Mouse (Mus musculus) limb, embryonic 11.5 days (tissue): ENCODE measurements around the gene Myrfl. TPM values are rescaled to one million over a fixed set of nuclear protein-coding genes. Genes with fewer than 3 reads are reported as not detected.

ENCODE experiments used
- ATAC-seq: fragments of 200-750 bp; cut with Nextera tagmentation; 2 replicates; pipeline ENCODE4 v1.8.0; 2017; ENCODE audit warnings: low read depth; ENCODE audit not compliant: insufficient number of reproducible peaks, low FRiP score, low TSS enrichment
- DNase-seq: peaks from one replicate; pipeline ENCODE4 v3.0.0-alpha.2; 2015; ENCODE audit warnings: low spot score
- H3K27ac ChIP-seq: fragments of 300-500 bp; sonication (generic); replicated peaks from 2 replicates; pipeline ENCODE4 v1.5.1; 2014; ENCODE audit warnings: low read depth, mild to moderate bottlenecking, low read length
- H3K27me3 ChIP-seq: fragments of 300-500 bp; sonication (generic); 2 replicates; pipeline ENCODE4 v1.6.1; 2014; ENCODE audit warnings: mild to moderate bottlenecking, low read length, mixed read lengths; ENCODE audit not compliant: control insufficient read depth, insufficient read depth
- H3K36me3 ChIP-seq: fragments of 300-500 bp; sonication (generic); 2 replicates; pipeline ENCODE4 v1.6.1; 2014; ENCODE audit warnings: mild to moderate bottlenecking, low read length, moderate library complexity, mixed read lengths; ENCODE audit not compliant: control insufficient read depth, insufficient read depth
- H3K4me1 ChIP-seq: fragments of 300-500 bp; sonication (generic); 2 replicates; pipeline ENCODE4 v1.6.1; 2014; ENCODE audit warnings: low read length, mixed read lengths; ENCODE audit not compliant: control insufficient read depth, insufficient read depth
- H3K4me2 ChIP-seq: fragments of 300-500 bp; sonication (generic); 2 replicates; pipeline ENCODE4 v1.6.1; 2014; ENCODE audit warnings: low read depth, mild to moderate bottlenecking, moderate library complexity; ENCODE audit not compliant: severe bottlenecking
- H3K4me3 ChIP-seq: fragments of 300-500 bp; sonication (generic); 2 replicates; pipeline ENCODE4 v1.5.1; 2014; ENCODE audit warnings: low read depth, low read length
- H3K9ac ChIP-seq: fragments of 300-500 bp; sonication (generic); 2 replicates; pipeline ENCODE4 v1.6.1; 2014; ENCODE audit warnings: mild to moderate bottlenecking, low read length
- H3K9me3 ChIP-seq: fragments of 300-500 bp; sonication (generic); 2 replicates; pipeline ENCODE4 v1.6.1; 2016; ENCODE audit warnings: low read length; ENCODE audit not compliant: control insufficient read depth
- WGBS: fragments of 180-500 bp; shearing (Covaris S2); extraction: QIAGEN DNeasy Blood & Tissue Kit; methylation state at CpG from one replicate; pipeline ENCODE4 v1.1.7; 2014; 5-methylcytosine and 5-hydroxymethylcytosine counted together
- polyA plus RNA-seq: library from polyadenylated mRNA; unstranded; fragments of >200 nt; fragmentation: Nextera tagmentation; extraction: Ambion mirVana; gene quantifications from 2 replicates; pipeline ENCODE4 v1.2.1, GENCODE M21; 2014

The Myrfl gene
- polyA plus RNA-seq, 1 experiment from 2014 or later = 0.07 TPM

- H3K9me3 ChIP-seq = no peaks in the 10 kb centered on the region
- H3K9ac ChIP-seq = no peak overlapping the region
- no peak for ATAC-seq
- no peak overlapping the region for H3K4me3 ChIP-seq
- H3K4me1 ChIP-seq = no peaks in the 10 kb centered on the region
- no peaks in the 10 kb centered on the region for H3K36me3 ChIP-seq
- DNase-seq = no peak
- no peaks in the 10 kb centered on the region for H3K27me3 ChIP-seq
- WGBS = 90% methylated on average over 8 of the region's 8 CpGs
- H3K4me2 ChIP-seq = no peak overlapping the region
- no peak overlapping the region for H3K27ac ChIP-seq
Measured at GRCm38 (mm10) chr10:116738533-116738932, 158.2 kb downstream of the Myrfl start.

DNA sequence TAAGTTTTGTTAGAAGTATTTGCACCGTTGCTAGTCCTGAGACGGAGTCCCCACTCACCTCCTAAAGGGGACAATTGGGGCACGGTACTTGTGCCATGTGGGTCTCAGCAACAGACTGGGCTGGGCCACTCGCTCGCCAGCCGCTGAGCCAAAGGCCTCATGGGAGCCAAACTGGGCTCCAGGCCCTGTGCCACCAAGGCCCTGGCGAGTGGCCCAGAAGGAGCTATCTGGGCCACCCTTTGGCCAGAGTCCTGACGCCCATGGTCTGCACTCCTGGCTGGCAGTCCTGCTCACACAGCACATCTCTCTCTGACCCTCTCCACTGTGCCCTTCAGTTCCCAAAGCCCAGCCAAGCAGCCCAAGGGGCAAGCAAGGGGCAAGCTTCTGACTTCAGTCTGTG, 161.1 kb downstream of the Myrfl start:
- WGBS = 86% methylated on average over 8 of the region's 8 CpGs
- Histone ChIP-seq H3K9ac (no peak overlapping the region), H3K27me3 (no peaks in the 10 kb centered on the region), H3K4me2 (no peak overlapping the region), H3K27ac (no peak overlapping the region), H3K4me3 (no peak overlapping the region), H3K36me3 (no peaks in the 10 kb centered on the region), H3K9me3 (no peaks in the 10 kb centered on the region), H3K4me1 (no peaks in the 10 kb centered on the region)
- ATAC-seq (no peak), DNase-seq (no peak)

DNA sequence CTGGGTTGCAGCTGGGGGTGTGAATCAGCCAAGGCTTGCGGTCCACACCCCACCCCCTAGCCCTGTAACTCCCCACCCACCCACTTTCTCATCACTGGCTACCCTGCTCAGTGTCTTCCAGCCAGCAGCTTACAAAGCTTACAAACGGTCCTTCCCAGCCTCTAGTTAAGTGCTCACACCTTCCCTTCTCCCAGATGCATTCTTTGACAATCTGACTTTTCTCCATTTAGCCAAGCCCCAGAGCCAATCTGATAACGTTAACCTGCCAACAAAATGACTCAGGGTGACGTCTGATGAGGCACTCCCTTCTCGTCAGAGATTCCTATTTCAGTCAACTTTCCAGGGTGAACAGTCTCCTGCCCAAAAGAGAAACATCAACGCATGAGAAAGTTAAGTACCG, 163.1 kb downstream of the Myrfl start:
- WGBS = 69% methylated on average over 7 of the region's 7 CpGs
- Histone ChIP-seq H3K4me1 (no peaks in the 10 kb centered on the region), H3K4me2 (no peak overlapping the region), H3K36me3 (no peaks in the 10 kb centered on the region), H3K9me3 (no peaks in the 10 kb centered on the region), H3K27ac (no peak overlapping the region), H3K4me3 (no peak overlapping the region), H3K9ac (no peak overlapping the region), H3K27me3 (no peaks in the 10 kb centered on the region)
- DNase-seq = no peak
- ATAC-seq = no peak

GRCm38 (mm10) chr10:116730033-116730652, 166.6 kb downstream of the Myrfl start:
- WGBS = 79% methylated on average over 10 of the region's 10 CpGs
- no peak for ATAC-seq
- Histone ChIP-seq H3K9ac (no peak overlapping the region), H3K27me3 (no peaks in the 10 kb centered on the region), H3K36me3 (no peaks in the 10 kb centered on the region), H3K4me3 (no peak overlapping the region), H3K4me2 (no peak overlapping the region), H3K9me3 (no peaks in the 10 kb centered on the region), H3K27ac (no peak overlapping the region), H3K4me1 (peaks cover 8% of the 10 kb centered on the region; the same call in 1 of the 2 replicates)
- no peak for DNase-seq

DNA sequence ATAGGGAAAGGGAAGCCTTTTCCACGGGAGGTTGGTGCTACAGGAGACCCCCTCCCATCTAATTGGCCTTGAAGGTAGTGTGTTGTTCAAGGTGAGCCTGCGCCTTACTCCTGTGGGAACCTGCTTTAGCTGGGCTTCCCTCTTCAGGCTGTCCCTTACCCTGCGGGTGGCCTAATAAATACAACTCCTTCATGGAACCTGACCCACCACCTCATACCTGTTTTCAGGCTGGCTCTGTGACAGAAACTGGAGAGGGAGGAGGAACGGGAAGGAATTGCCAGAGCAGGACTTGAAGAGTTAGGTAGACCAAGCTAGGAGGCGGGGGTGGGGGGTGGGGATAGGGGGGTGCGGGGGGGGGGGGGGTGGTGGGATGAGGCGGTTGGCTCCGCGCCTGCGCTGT, 167.9 kb downstream of the Myrfl start:
- Histone ChIP-seq H3K36me3 (no peaks in the 10 kb centered on the region), H3K9me3 (no peaks in the 10 kb centered on the region), H3K4me1 (peaks cover 8% of the 10 kb centered on the region; the same call in 1 of the 2 replicates), H3K27ac (no peak overlapping the region), H3K9ac (no peak overlapping the region), H3K27me3 (no peaks in the 10 kb centered on the region), H3K4me3 (no peak overlapping the region), H3K4me2 (no peak overlapping the region)
- ATAC-seq (no peak), DNase-seq (no peak)
- 66% methylated on average over 4 of the region's 10 CpGs for WGBS

DNA sequence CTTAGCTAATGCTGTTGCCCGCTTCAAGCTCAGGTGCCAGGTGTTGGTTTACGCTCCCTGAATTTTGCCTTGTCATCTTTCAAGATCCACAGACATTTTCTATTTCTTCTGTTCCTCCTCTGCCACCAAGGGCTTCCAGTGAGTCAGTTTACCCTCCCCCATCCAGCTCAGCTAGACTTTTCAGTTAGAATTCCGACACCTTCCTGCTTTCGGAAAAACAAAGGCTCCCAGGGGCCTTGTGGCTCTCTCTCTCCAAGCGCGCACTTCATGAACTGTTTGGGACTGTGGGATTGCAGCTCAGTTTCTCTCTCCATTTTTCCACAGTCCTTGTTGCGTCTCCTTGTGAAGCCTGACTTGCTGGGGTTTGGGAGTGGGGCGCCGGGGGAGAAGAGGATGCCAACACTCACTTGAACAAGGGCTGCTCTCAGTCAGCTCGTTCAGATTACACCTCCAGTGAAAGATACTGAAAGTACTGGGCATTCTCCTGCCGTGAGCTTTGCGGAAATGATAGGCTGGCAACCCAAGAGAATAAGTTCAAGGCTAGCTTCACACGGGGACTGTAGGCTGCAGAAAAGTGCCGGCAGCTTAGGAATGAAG, 168.9 kb downstream of the Myrfl start:
- WGBS = 29% methylated on average over 14 of the region's 14 CpGs
- DNase-seq = peak; percentile 42

More for the DNA sequence above, 168.9 kb downstream of the Myrfl start:
- no peaks in the 10 kb centered on the region for H3K27me3 ChIP-seq
- H3K36me3 ChIP-seq = no peaks in the 10 kb centered on the region
- ATAC-seq = no peak
- H3K4me3 ChIP-seq = no peak overlapping the region
- H3K27ac ChIP-seq = no peak overlapping the region
- H3K9me3 ChIP-seq = no peaks in the 10 kb centered on the region
- peak overlapping the region; percentile 3; the same call in 1 of the 2 replicates for H3K4me2 ChIP-seq
- H3K9ac ChIP-seq = peak overlapping the region; percentile 41
- peaks cover 8% of the 10 kb centered on the region; the same call in 1 of the 2 replicates for H3K4me1 ChIP-seq

Other genes starting within 250 kb of the Myrfl start
- gene Rab3ip, start 53.9 kb upstream of the Myrfl start, polyA plus RNA-seq = 43.1 and 43.5 TPM in 2 replicates
- not detected in 2 replicates for gene Gm10271, start 75.7 kb upstream of the Myrfl start, polyA plus RNA-seq
- 0.23 and 0.31 TPM in 2 replicates for gene Best3, start 89.4 kb upstream of the Myrfl start, polyA plus RNA-seq
- gene Lrrc10, start 148.4 kb upstream of the Myrfl start, polyA plus RNA-seq = 0.11 TPM in 1 of 2 replicates, not detected in the other
- gene Cct2, start 166.9 kb upstream of the Myrfl start, polyA plus RNA-seq = 360 and 362 TPM in 2 replicates